Mouse (Mus musculus) spleen, adult 18-20 months (tissue): ENCODE measurements around the gene Hspb7.

Source experiments
- DNase-seq, 2 experiments: peaks; one replicate each; pipeline ENCODE4 v3.0.0; 2022; ENCODE audit warnings: mixed read lengths in 2 of 2

Gene Hspb7

DNA sequence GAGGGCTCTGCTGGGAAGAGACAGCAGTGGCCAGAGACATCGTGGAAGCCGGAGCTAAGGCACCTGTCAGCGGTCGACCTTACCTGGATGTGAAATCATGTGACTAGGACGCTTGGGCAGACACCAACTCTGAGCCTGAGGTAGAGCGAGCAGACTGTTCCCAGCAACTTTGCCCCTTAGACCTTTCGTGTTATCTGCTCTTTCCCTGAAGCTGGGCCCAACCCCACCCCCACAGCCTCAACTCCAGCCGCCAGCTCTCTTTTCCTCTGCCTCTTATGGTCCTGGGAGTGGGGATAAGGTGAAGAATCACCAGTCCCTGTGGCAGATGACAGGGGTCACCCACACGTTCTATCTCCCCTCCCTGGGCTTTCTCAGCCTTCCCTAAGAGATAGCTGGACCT is 307 bp downstream of the Hspb7 start:
- no peak for DNase-seq

DNA sequence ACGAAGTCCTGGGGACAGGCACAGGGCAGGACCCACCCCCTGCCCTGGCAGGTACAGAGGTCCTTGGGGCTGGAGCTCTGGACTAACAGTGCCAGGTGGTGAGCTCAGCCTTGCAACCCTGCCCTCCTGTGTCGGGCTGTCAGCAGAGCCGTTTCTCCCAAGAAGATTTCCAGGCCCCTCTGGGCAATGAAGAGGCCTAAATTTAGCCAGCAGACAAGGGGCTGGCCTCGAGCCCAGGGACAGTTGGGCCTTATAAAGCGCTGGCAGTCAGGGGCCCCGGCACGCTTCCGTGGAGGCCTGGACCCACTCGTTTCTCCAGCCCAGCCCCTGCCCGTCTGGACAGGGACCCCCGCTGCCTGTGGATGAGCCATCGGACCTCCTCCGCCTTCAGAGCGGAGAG is 844 bp downstream of the Hspb7 start:
- no peak for DNase-seq

DNA sequence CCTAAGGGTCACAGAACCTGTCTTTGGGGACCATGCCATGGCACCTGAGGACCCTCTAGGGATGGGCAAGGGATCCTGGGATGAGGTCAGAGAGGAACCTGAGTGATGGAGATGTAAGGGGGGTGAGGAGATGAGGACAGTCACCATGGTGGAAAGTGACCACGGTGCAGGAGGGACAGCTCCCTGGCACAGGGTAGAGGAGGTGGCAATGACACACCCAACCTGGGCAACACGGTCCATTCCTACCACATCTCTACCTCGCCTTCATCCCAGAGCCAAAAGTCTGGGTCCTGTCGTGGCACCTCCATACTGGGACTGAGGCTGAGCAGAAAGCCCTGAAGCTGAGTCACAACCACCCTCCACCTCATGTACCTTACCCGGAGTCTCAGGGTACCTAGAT is 2.3 kb downstream of the Hspb7 start:
- no peak for DNase-seq

DNA sequence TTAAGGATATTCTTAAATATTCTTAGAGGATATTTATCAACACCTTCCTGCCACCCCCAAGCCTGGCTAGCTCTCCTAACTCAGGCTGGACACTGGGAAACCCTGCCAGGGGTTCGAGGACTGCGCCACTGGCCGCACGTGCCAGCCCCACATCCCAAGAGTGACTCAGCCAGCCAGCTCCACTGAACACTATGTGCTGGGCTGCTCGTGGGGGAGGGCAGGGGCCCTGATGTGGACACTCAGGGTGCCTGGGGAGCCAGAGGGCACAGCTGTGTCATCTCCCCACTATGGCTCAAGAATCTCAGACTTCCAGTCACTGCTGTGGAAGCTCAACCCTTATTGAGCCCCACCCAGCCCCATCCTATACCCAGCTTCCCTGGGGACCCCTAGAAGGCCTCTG is 2.7 kb downstream of the Hspb7 start:
- DNase-seq, result no peak

DNA sequence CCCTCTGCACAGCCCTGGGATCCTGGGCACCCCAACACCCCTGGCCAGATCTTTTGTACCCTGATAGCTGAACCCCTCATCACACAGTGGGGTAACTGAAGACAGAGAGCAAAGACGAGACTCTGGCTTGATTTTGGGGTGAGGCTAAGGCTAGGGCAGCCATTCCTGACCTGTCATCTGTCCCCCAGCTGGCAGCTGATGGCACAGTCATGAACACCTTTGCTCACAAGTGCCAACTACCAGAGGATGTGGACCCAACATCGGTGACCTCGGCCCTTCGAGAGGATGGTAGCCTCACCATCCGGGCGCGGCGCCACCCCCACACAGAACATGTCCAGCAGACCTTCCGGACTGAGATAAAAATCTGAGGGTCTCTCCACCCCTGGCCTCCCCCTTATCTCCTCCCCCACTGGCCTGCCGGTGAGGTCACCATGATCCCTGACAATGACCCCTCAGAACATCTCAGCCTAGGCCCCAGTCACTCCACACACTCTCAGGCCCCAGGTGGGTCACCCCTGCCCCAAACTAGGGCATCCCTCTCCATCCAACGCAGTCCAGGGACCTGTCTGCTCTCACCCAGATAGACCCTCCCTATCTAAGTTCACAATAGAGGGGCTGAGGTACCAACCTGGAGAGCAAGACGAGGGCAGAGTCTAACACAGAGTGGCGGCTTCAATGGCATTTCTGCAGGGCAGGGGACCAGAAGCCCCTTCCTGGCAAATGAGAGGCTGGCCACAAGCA is 3.3 kb downstream of the Hspb7 start:
- no peak for DNase-seq

DNA sequence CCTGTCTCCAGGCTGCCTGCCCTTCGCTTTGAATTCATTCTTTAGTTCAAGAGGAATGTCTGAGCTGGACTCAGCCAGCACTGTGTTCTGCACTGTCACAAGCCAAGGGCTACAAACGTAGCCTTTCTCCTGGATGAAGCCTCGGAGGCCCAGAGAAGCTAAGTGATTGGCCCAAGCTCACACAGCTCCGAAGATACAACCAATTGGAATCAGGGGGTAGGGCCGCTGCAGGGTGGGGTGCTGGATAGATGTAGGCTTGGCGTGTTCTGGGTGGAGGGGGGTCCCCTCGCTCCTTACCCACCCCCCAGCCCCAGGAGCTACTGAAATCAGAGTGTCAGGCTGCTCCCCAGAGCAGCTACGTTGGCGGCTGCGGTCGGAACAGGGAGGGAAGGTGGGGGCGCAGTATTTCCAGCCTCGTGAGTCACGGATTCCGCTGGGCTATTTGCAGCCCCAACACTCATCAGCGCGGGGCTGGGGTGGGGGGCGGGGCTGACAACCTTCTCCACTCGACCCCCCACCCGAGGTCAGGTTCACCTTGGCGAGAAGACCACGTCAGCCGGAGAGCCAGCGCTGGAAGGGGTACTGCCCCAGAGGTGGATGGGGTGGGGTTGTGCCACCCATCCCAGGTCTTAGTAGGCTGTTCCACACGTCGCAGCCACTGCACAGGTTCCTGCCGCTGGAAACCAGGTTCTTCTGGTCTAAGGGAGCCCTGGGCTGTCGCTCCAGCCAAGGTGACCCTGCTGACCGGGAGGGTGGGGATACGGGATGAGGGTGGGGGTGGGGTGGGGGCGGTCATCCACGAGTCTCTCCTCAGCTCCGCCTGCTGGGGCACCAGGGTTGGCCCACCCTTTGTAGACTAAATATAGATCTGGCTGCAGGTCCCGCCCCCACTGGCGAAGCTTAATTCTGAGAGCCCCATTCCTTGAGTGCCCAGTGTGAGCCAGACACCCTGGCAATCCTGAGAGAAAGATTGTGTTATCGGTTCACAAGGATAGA is 5.2 kb downstream of the Hspb7 start:
- peak; percentile 32 to 35 for DNase-seq

DNA sequence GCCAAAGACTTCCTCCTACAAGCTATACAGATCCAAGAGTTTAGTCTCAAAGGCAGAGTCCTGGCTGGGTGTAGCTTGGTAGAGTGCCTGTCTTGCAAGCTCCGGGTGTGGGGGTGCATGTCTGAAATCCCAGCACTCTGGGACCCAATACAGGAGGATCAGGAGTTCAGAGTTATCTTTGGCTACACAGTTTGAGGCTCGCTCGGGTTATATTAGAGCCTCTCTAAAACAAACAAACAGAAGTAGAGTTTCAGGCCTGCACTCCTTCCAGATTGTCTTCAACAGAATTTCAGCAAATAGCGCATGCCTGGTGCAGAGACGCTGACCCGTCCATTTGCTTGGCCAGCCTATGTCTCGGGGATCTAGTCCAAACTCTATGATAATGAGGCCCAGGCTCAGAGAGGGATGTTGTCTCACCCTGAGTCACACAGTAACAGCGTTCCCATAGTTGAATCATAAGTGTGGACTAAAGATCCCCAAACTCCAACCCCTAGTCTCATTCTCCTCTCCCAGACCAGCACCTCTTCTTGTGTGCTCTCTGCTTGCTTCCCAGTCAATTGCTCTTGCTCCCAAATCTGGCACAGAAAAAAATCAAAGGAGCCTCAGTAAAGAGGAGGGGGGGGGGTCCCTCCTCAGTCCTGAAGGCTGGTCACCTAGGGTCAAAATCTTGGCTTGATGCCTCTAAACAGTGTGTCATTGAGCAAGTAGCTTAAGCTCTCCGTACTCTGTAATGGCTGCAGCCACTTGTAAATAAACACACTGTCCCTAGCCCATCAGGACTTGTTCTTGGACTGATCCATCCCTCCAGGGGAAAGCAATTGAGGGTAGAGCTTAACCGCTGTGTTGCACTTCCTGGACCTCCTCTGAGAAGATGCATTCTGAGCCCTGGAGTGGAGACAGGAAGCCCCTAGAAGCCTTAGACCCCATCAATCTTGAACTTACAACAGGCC is 6.5 kb downstream of the Hspb7 start:
- no peak for DNase-seq

DNA sequence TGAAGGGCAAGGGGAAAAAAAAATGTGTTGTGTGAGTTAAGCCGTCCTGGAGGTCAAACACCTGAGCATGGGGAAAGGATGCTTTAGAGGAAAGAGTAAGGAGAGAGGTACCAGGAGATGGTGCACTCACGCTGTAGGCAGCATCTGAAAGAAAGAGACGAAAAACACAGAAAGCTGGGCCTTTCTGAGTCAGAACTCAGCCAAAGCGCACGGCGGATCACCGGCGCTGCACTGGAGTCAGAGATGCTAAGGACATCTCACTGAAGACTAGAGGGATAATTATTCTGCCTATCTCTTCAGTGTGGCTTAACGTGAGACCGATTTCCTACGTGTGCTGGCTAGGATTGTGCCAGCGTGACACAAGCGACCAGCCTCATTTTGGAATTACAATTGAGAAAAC is 7.3 kb downstream of the Hspb7 start:
- no peak for DNase-seq

DNA sequence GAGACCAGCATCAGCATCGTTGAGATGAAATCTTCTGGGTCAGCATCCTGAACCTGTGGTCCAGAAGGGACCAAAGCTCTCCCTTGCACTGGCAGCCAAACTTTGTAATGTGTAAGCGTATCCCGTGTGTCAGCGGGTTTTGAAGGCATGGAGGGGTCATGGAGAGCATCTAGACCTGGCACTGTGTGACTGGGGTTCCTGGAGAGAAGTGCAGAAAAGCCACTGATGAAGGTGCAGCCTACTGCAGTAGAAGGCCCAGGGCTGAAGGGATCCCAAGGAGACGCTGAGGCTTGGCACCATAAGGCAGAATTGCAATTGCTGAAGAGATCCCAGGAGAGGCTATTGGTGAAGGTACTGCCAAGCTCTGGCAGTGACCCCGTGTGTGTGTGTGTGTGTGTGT is 8.8 kb downstream of the Hspb7 start:
- no peak for DNase-seq

DNA sequence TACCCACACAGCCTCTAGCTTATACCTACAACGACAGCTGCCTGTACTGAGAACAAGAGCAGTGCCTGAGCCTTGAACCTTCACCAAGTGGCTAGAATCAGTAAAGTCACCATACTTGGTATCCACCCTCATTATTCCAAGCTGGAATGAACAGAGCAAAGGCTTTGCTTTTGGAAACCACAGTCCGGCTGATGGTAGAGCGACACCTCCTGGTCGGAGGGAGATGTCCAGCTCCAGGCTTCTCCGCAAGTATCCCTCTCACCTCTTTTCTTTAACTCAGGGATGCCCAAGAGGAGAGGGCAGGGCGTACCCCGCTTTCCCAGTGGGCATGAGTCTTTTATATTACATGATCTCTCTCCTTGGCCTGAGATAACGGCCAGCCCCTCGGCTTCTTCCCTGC is 9.3 kb downstream of the Hspb7 start:
- DNase-seq, result no peak

DNA sequence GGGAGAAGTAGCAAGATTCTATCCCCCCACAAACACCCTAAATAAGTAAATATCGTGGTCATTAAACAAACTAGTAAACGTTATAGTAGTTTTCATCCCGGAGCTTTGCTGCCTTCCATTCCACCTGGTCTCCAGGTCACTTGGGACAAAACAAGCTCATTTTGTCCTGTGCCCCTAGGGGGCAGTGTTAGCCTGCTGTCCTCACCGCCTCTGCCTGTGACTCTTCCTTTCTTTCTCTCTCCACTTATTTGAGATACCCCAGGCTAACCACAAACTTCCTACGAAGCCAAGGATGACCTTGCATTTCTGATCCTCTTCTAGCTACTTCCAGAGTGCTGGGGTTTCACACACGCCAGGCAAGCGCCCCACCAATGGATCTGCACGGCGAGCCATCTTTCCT is 10.4 kb downstream of the Hspb7 start:
- DNase-seq, result peak; percentile 48 to 74

DNA sequence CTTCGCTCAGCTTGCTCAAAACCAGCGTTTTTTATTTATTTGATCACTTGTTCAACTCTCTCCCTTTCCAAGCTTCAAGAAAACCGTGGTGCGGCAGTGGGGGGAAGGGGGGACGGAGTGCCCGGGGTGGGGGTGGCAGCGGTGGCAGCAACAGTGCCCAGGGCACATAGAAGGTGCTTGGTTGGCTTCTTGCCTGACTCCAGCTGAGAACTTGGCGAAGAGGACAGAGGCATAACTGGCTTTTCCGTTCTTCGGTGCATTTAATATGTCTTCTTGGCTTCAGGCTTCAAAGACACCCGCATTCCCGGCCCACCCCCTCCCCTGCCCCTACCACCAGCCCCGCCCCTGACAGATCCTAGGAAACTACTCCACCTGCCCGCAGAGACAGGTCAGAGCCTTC is 12.1 kb downstream of the Hspb7 start:
- no peak for DNase-seq

DNA sequence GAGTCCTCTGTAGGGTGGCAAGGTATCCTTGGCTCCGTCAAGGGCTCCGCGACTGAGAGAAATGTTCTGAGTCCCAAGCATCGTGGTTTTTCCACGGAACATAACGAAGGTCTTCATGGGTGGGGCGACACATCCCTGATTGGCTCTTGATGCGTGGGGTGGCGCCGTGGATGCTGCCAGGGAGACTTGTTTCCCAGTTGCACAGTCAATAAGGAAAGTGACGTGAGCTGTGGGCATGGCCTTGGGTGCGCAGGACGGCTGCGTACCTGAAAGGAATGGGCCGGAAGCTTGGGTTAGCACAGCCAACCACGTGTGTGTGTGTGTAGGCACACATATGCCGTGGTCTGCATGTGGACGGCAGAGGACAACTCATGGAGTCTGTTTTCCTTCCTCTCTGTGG is 12.6 kb downstream of the Hspb7 start:
- DNase-seq, result no peak

DNA sequence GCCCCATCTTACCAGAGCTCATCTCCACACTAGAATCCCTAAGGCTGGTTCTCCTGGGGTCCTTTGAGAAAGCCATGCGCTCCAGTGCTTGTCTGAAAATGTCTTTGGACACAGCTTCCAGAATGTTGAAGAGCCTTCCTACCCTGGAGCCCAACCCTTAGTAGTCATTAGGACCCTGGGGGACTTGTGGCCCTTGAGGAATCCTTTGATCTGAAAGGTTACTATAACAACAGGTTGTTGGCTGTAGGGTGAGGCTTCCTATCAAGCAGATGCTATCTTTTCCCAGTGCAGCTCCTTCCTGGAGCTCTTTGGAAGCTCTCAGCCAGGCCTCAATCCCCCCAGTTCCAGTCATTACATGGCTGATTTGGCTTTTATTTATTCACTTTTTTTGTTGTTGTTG is 15.4 kb downstream of the Hspb7 start, which contains the start of gene Srarp:
Gene Srarp (minus strand): TSS at position 132 of the 400 bp plus-strand sequence.
- DNase-seq, result no peak

DNA sequence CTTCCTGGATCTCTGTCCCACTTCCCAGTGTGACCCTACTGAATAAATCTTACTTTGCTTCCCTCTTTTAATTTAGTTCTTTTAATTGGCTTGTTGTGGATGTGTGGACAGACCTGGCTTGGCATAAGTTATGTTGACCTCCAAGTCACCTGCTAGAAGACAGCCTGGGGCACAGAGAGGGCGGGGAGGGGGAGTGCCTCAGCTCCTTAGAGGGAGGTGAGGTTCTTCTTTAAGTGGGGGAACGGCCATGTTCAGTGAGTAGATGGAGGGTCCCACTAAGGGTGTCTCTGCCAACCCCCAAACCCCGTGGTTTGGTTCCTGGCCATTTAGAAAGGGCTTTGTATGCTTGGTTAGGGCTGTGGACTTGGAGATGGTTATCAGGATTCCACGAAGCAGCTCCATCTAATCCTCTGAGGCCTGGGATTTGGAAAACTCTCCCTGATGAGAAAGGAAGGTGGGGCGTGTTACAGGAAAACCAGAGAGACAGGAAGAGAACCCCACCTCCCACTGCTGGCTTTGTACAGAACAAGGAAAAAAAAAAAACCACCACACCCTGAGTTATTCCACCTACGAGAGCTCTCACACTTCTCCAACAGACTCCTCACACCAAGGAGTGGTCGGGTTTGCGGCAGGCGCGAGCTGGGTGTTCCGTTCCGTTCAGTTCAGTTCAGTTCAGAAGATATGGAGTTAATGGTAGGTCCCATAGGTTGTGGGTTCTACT is 18.7 kb downstream of the Hspb7 start:
- DNase-seq, result no peak

DNA sequence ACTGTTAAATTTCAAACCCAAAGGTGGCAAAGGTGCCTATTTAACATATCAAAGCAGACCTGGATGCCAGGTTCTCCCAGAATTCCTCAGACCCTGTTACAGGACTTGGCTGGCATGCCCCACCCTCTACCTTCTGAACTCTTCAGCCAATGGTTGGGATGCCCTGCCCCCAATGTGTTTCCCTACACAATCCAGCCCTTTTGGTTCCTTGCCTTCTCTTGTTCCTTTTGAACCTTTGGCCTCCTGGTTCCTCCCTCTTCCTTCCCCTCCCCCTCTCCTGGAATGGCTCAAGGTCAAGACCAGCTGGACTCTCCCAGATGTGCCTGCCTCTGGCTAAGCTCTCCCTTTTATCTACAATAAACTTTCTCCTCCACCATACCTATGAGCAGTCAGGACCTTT is 20.3 kb downstream of the Hspb7 start:
- no peak for DNase-seq

DNA sequence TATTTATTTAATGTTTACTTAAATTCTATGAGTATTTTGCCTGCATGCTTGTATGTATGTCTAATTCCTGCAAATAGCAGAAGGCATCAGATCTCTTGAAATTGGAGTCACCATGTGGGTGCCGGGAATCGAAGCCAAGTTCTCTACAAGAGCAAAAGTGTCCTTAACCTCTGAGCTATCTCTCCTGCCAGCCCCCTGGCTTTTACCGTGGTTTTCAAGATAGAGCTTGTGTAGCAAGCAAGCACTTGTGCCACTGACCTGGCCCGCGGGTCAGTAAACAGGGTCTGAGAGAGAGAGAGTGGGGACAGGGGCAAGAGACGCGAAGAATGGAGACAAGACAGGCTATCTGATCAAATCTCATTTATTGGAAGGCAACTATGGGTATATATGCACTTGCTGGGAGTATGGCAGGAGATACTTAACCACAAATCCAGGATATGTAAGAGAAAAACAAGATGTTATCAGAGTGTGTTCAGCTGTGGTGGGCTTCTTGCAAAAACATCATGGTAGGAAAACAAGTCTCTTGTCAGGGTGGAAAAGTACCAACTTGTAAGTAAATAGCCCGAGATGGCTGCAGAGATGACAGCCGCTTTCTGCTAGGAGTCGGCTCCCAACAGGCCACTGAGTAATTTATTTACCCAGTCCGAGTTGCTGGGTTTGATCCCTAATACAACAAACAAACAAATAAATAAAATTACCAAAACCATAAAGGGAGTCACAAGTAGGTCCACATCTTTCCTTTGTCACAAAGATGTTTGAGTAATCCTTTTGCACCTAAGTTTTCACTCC is 23.3 kb downstream of the Hspb7 start:
- DNase-seq, result no peak

DNA sequence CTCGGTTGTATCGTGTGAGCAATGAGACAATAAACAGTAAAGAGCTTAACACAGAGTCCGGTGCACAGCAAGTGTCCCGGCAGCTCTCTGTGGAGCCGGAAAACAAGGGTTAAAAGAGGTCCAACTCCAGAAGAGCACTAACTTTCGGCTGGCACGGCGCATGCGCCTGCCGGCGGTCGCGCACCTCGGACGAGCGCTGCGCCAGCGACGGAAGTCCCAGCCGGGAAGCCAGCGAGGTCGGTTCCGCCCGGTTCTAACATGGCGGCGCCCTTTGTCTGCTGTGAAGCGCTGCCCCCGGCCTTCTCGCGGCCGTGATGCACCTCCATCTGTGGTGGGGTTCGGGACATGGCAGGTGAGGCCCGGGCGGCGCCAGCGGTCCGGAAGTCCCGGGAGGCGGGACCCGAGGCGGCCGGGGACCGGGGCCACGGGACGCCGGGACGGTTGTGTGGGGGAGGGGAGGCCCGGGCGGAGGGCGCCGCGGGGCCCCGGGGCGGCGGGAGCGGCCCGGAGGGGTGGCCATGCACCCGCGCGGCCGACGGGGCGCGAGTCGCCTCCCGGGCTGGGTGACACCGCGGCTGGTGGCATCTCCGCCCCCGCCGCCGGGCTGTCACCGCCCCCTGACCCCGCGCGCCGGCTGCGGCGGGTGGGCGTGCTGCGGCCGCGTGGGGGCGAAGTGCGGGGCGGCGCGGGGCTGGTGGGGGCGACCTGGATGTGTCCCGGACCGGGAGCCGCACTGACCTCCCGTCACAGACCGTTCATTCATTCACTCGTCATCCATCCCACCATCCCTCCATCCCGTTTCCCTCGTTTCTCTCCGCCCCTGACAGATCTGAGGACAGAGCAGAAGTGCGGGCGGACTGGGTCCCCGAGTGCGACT is 24.1 kb downstream of the Hspb7 start, which contains the start of gene Zbtb17:
Gene Zbtb17 (plus strand): TSS at position 204 of the 877 bp plus-strand sequence.
- peak; percentile 80 to 89 for DNase-seq

DNA sequence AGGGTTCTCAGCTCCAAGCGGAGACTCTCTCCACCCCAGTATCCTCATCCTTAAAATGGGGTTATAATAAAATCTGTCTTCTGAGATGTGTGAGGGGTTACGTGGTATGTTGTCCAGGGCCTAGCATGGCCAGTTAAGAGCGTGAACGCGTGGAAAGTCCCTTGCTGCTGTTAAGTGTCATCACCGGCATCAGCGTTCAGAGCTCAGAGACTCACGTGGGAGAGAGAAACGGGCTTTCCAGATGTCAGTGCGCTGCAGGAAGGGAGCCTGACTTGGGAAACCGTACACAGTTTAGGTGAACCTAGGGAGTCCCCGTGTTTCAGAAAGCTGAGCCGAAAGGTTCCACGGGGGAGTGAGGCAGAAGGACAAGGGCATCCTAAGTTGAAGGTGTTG is 24.7 kb downstream of the Hspb7 start:
- DNase-seq, result no peak

DNA sequence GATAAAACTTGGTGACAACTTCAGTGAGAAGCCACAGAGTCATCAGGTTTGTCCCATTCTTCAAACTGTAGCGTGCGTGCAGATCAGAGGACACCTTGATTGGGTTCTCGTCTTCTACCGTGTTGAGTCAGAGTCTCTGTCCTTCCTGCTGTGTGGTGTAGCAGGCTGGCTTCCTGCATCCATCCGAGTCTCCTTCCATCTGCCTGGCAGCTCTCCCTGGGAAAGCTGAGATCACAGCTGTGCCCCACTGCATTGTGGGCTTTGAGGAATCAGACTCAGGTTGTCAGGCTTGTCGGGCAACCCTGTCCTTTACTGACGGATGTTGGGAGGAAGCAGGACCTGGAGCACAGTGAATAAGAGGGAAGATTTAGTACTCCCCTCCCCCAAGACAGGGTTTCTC is 25.6 kb downstream of the Hspb7 start:
- DNase-seq, result no peak
